In genomic region chr7:135158381-135158780, GRCm38 (mm10) we compare ENCODE assay signal across 16 mouse cellular contexts.
"Had no signal": no experiment of that assay in that cellular context is flagged by ENCODE, and none has a peak within 500 bp of the region (broad histone marks: within the 10 kb centered on the region; RNA-seq: fewer than 3 reads in every experiment).

No protein-coding gene starts in this region.

- H3K27ac ChIP-seq: neural tube, embryonic 13.5 days; neural tube, embryonic 15.5 days; stomach, embryonic 15.5 days; stomach, postnatal 0 days had no signal

- H3K9me3 ChIP-seq: neural tube, embryonic 13.5 days; neural tube, embryonic 15.5 days; stomach, embryonic 15.5 days had no signal

- H3K27me3 ChIP-seq: neural tube, embryonic 13.5 days; neural tube, embryonic 15.5 days; stomach, embryonic 15.5 days had no signal

- DNase-seq: retina, postnatal 1 day; right cerebral cortex, adult 18-20 months; right cerebral cortex, postnatal 14 days; right cerebral cortex, postnatal 25 days; right cerebral cortex, postnatal 4 days; spleen, adult 18-20 months; thymus, adult 18-20 months; thymus, adult 2 months; thymus, postnatal 14 days; thymus, postnatal 25 days; thymus, postnatal 36 days; thymus, postnatal 4 days had no signal

- H3K4me1 ChIP-seq: neural tube, embryonic 13.5 days; neural tube, embryonic 15.5 days; stomach, embryonic 15.5 days had no signal

- H3K4me3 ChIP-seq: neural tube, embryonic 13.5 days; neural tube, embryonic 15.5 days; stomach, embryonic 15.5 days had no signal

- H3K9ac ChIP-seq: neural tube, embryonic 13.5 days; neural tube, embryonic 15.5 days; stomach, embryonic 15.5 days had no signal

- H3K36me3 ChIP-seq: neural tube, embryonic 13.5 days; neural tube, embryonic 15.5 days had no signal

- H3K4me2 ChIP-seq: neural tube, embryonic 13.5 days; neural tube, embryonic 15.5 days; stomach, embryonic 15.5 days had no signal
